Mouse (Mus musculus): ENCODE measurements around the gene Kcna2. TPM values are rescaled to one million over a fixed set of nuclear protein-coding genes. Genes with fewer than 3 reads are reported as not detected.

The Kcna2 gene
- not detected in 2 replicates for total RNA-seq (2023)

DNA sequence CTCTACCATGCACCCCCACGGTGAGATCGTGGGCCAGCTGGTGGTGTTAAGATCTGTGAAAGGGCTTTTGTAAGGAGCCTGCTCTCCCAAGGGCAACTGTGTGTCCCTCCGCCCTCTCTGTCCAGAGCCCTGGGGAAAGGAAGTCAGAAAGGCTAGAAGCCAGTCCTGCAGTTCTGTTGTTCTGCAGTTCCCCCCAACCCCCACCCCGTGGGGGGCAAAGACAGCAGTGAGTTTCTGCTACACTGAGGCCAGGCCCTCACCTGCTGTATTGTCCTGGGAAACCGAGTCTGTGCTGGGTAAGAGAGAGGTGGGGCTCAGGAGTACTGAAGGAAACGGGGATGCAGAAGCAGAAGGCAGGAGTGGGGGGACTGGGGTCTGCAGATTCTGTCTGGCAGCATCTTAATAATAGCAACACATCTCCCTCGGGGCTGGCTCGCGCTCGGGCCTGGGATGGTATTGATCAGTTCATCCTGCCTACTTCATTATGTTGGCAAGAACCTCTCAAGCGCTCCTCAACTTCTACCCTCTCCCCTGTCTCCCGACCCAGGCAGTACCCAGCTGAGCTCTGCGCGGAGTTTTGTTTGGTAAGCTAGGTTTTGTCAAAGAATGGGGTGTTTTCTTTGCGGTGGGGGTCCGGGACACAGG is at the start of gene Kcna2:
Kcna2 (plus strand) TSS at position 336 of the 645 bp plus-strand sequence.

Other genes with a start within 250 kb of the Kcna2 start
- 6.0 and 7.0 TPM in 2 replicates for gene Kcna3, start 65.0 kb upstream of the Kcna2 start, total RNA-seq (2023)
- gene Kcna10, start 81.9 kb downstream of the Kcna2 start, total RNA-seq (2023), result not detected in 2 replicates
- gene Cym, start 120.6 kb downstream of the Kcna2 start, total RNA-seq (2023), result not detected in 2 replicates
- not detected in 2 replicates for gene A630076J17Rik, start 129.5 kb downstream of the Kcna2 start, total RNA-seq (2023)
- not detected in 2 replicates for gene Prok1, start 138.6 kb downstream of the Kcna2 start, total RNA-seq (2023)
- 33.0 and 42.9 TPM in 2 replicates for gene Lamtor5, start 177.7 kb downstream of the Kcna2 start, total RNA-seq (2023)
- 0.16 TPM in 1 of 2 replicates, not detected in the other for gene Slc16a4, start 190.1 kb downstream of the Kcna2 start, total RNA-seq (2023)
- gene Rbm15, start 232.5 kb downstream of the Kcna2 start, total RNA-seq (2023), result 37.1 and 54.2 TPM in 2 replicates

Data from neutrophil, adult 65 days (primary cell).